Mouse (Mus musculus) intestine, embryonic 16.5 days (tissue): Measurements from ENCODE around the gene Zfp629. TPM values are rescaled to one million over a fixed set of nuclear protein-coding genes. Genes with fewer than 3 reads are reported as not detected.
"Not testable (repeated sequence)": the region's sequence is repeated elsewhere in the genome, so short reads cannot be mapped to it uniquely, and the experiment has no call there.

Experiments used
- ATAC-seq: fragments of 200-750 bp; cut with Nextera tagmentation; 2 replicates; pipeline ENCODE4 v1.8.0; 2017; ENCODE audit warnings: moderate TSS enrichment, moderate library complexity
- H3K27ac ChIP-seq: fragments of 300-500 bp; sonication (generic); 2 replicates; pipeline ENCODE4 v1.5.1; 2014; ENCODE audit warnings: mild to moderate bottlenecking, low read length
- H3K27me3 ChIP-seq: fragments of 300-500 bp; sonication (generic); replicated peaks from 2 replicates; pipeline ENCODE4 v1.6.1; 2014; ENCODE audit warnings: low read length, control low read depth, mixed read lengths; ENCODE audit not compliant: control insufficient read depth, insufficient read depth
- H3K36me3 ChIP-seq: fragments of 300-500 bp; sonication (generic); 2 replicates; pipeline ENCODE4 v1.6.1; 2014; ENCODE audit warnings: low read length, control low read depth; ENCODE audit not compliant: control insufficient read depth, insufficient read depth
- H3K4me1 ChIP-seq: fragments of 300-500 bp; sonication (generic); 2 replicates; pipeline ENCODE4 v1.6.1; 2014; ENCODE audit warnings: low read length, control low read depth, mixed read lengths; ENCODE audit not compliant: control insufficient read depth, insufficient read depth
- H3K4me2 ChIP-seq: fragments of 300-500 bp; sonication (generic); 2 replicates; pipeline ENCODE4 v1.6.1; 2014; ENCODE audit warnings: low read depth, low read length, control low read depth
- H3K4me3 ChIP-seq: fragments of 300-500 bp; sonication (generic); 2 replicates; pipeline ENCODE4 v1.5.1; 2014; ENCODE audit warnings: mild to moderate bottlenecking, low read length
- H3K9ac ChIP-seq: fragments of 300-500 bp; sonication (generic); 2 replicates; pipeline ENCODE4 v1.6.1; 2014; ENCODE audit warnings: low read depth, low read length
- H3K9me3 ChIP-seq: fragments of 300-500 bp; sonication (generic); 2 replicates; pipeline ENCODE4 v1.6.1; 2016; ENCODE audit warnings: low read length, control low read depth; ENCODE audit not compliant: control insufficient read depth
- WGBS: fragments of 180-500 bp; shearing (Covaris S2); extraction: QIAGEN DNeasy Blood & Tissue Kit; methylation state at CpG from one replicate; pipeline ENCODE4 v1.1.7; 2014; 5-methylcytosine and 5-hydroxymethylcytosine counted together
- polyA plus RNA-seq: library from polyadenylated mRNA; unstranded; fragments of >200 nt; fragmentation: Nextera tagmentation; extraction: Ambion mirVana; gene quantifications from 2 replicates; pipeline ENCODE4 v1.2.1, GENCODE M21; 2015

Zfp629 gene
- polyA plus RNA-seq, 1 experiment from 2014 or later: 7.9 TPM

DNA sequence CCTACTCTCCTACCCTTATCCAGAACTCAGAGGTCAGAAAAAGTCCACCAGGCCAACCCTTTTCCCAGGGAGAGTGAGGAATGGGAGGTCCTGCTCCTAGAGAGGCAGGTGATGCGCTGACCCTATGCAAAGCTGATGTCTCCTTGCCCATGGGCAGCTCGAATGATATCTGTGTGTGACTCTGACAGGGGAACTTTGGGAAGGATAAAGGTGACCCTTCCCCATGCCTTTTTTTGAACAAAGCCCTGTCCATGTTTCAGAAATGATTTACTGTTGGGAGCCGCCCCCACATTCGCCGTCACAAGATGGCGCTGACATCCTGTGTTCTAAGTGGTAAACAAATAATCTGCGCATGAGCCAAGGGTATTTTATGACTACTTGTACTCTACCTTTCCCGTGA is 2.8 kb upstream of the Zfp629 start:
- not testable (repeated sequence) for H3K27me3 ChIP-seq, H3K9me3 ChIP-seq, H3K36me3 ChIP-seq, H3K4me3 ChIP-seq, H3K27ac ChIP-seq, H3K4me1 ChIP-seq, H3K9ac ChIP-seq, ATAC-seq, H3K4me2 ChIP-seq
- 93% methylated on average over 7 of the region's 8 CpGs for WGBS

GRCm38 (mm10) chr7:127617962-127618361 is 2.4 kb upstream of the Zfp629 start:
- 51% methylated on average over 2 of the region's 2 CpGs for WGBS
- no peak for ATAC-seq
- Histone ChIP-seq H3K4me1 (peaks cover 6% of the 10 kb centered on the region), H3K27me3 (no peaks in the 10 kb centered on the region), H3K4me2 (no peak overlapping the region), H3K27ac (no peak overlapping the region), H3K9ac (no peak overlapping the region), H3K9me3 (no peaks in the 10 kb centered on the region), H3K4me3 (no peak overlapping the region), H3K36me3 (no peaks in the 10 kb centered on the region)

DNA sequence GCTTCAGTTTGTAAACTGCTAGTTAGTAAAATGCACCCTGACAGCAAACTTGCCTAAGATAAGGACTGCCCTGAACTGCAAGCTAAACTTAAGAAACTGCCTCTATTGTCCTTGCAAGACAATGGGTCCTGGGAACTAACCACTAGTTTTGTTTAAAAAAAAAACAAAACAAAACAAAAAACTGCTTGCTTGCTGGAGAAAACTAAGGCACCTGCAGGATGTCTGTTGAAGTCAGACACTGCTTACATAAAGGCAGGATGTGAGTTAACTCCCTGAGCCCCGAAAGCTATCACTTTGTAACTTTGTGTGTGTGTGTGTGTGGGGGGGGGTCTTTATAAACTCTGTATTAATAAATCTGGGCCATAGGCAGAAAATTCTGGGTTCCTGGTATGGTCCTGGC is 1.3 kb upstream of the Zfp629 start:
- no peak overlapping the region for H3K27ac ChIP-seq
- H3K36me3 ChIP-seq: peaks cover 7% of the 10 kb centered on the region
- H3K4me3 ChIP-seq: no peak overlapping the region
- H3K9me3 ChIP-seq: no peaks in the 10 kb centered on the region
- no peak overlapping the region for H3K9ac ChIP-seq
- peaks cover 6% of the 10 kb centered on the region for H3K4me1 ChIP-seq
- WGBS: 65% methylated on average over 1 of the region's 1 CpGs
- H3K27me3 ChIP-seq: no peaks in the 10 kb centered on the region
- H3K4me2 ChIP-seq: no peak overlapping the region
- ATAC-seq: no peak

DNA sequence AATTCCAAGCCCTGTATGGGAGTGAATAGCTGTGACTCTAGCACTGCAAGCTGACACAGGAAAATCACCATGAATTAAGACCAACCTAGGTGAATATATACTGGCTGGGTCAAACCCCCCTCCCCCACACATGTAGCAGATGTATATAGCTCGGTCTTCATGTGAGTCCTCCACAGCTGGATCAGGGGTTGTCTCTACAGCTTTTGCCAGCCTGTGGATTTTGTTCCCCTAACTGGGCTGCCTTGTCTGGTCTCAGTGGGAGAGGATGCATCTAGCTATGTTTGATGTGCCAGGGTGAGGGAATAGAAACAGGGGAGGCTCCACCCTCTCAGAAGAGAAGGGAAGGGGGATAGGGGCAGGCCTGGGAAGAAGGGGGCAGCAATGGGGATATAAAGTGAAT is 739 bp upstream of the Zfp629 start:
- Histone ChIP-seq H3K4me1 (peaks cover 6% of the 10 kb centered on the region), H3K27me3 (no peaks in the 10 kb centered on the region), H3K36me3 (peaks cover 13% of the 10 kb centered on the region), H3K4me3 (no peak overlapping the region), H3K4me2 (no peak overlapping the region), H3K27ac (no peak overlapping the region), H3K9me3 (no peaks in the 10 kb centered on the region), H3K9ac (no peak overlapping the region)
- 56% methylated on average over 1 of the region's 1 CpGs for WGBS
- no peak for ATAC-seq

DNA sequence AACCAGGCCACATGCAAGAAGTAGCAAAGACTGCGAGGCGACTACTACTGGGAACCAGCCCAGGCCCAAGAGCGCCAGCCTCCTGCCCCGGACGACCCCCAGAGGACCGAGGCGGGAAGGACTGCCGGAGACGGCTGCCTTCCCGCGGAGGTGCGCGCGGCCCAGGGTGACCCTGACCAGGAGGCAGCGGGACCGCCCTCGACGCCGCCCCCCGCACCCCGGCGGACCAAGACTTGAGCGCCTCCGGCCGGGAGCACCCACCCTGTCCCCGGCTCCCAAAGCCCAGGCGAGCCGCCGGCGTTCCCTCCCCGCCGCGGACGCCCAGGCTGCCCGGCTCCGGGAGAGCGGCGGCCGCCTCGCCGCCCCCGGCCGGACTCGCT is 1.1 kb downstream of the Zfp629 start:
- Histone ChIP-seq H3K27ac (peak overlapping the region; percentile 85), H3K27me3 (no peaks in the 10 kb centered on the region), H3K36me3 (peaks cover 29% of the 10 kb centered on the region), H3K9me3 (no peaks in the 10 kb centered on the region), H3K4me3 (peak overlapping the region; percentile 100), H3K4me1 (peaks cover 6% of the 10 kb centered on the region), H3K4me2 (peak overlapping the region; percentile 72), H3K9ac (peak overlapping the region; percentile 99)
- peak; percentile 78 for ATAC-seq
- under 1% methylated on average over 33 of the region's 44 CpGs for WGBS

- no peak; the same call in 1 of the 2 replicates for ATAC-seq
- peak overlapping the region; percentile 99 for H3K9ac ChIP-seq
- H3K4me1 ChIP-seq: peaks cover 6% of the 10 kb centered on the region
- H3K36me3 ChIP-seq: peaks cover 29% of the 10 kb centered on the region
- H3K27ac ChIP-seq: peak overlapping the region; percentile 85; the same call in 1 of the 2 replicates
- 23% methylated on average over 8 of the region's 8 CpGs for WGBS
- H3K27me3 ChIP-seq: no peaks in the 10 kb centered on the region
- H3K9me3 ChIP-seq: no peaks in the 10 kb centered on the region
- peak overlapping the region; percentile 72 for H3K4me2 ChIP-seq
- H3K4me3 ChIP-seq: peak overlapping the region; percentile 100
These were observed 1.5 kb downstream of the Zfp629 start for GRCm38 (mm10) chr7:127614091-127614490.

- WGBS: 86% methylated on average over 8 of the region's 8 CpGs
- no peak overlapping the region; the same call in 1 of the 2 replicates for H3K9ac ChIP-seq
These were observed 2.1 kb downstream of the Zfp629 start for GRCm38 (mm10) chr7:127613501-127613900.

GRCm38 (mm10) chr7:127611561-127611960 is 4.0 kb downstream of the Zfp629 start:
- no peak for ATAC-seq
- no peaks in the 10 kb centered on the region for H3K9me3 ChIP-seq
- no peak overlapping the region for H3K9ac ChIP-seq
- 95% methylated on average over 26 of the region's 26 CpGs for WGBS
- peaks cover 29% of the 10 kb centered on the region for H3K36me3 ChIP-seq
- no peak overlapping the region for H3K4me2 ChIP-seq
- peaks cover 6% of the 10 kb centered on the region for H3K4me1 ChIP-seq
- no peaks in the 10 kb centered on the region for H3K27me3 ChIP-seq
- no peak overlapping the region for H3K4me3 ChIP-seq
- no peak overlapping the region for H3K27ac ChIP-seq

More at GRCm38 (mm10) chr7:127613501-127613900, 2.1 kb downstream of the Zfp629 start:
- no peaks in the 10 kb centered on the region for H3K9me3 ChIP-seq
- no peak for ATAC-seq
- peaks cover 29% of the 10 kb centered on the region for H3K36me3 ChIP-seq
- peak overlapping the region; percentile 72; the same call in 1 of the 2 replicates for H3K4me2 ChIP-seq
- no peak overlapping the region for H3K27ac ChIP-seq
- peaks cover 6% of the 10 kb centered on the region for H3K4me1 ChIP-seq
- no peaks in the 10 kb centered on the region for H3K27me3 ChIP-seq
- peak overlapping the region; percentile 100; the same call in 1 of the 2 replicates for H3K4me3 ChIP-seq

- Histone ChIP-seq H3K4me3 (no peak overlapping the region), H3K9me3 (no peaks in the 10 kb centered on the region), H3K4me1 (peaks cover 6% of the 10 kb centered on the region), H3K4me2 (no peak overlapping the region), H3K36me3 (peaks cover 29% of the 10 kb centered on the region), H3K27me3 (no peaks in the 10 kb centered on the region), H3K9ac (no peak overlapping the region), H3K27ac (no peak overlapping the region)
- WGBS: 96% methylated on average over 29 of the region's 29 CpGs
- ATAC-seq: no peak
These were observed 4.6 kb downstream of the Zfp629 start for GRCm38 (mm10) chr7:127611011-127611410.

- H3K9me3 ChIP-seq: no peaks in the 10 kb centered on the region
- no peak overlapping the region for H3K27ac ChIP-seq
- no peak for ATAC-seq
- no peak overlapping the region for H3K4me3 ChIP-seq
- no peaks in the 10 kb centered on the region for H3K27me3 ChIP-seq
- WGBS: 80% methylated on average over 6 of the region's 6 CpGs
- no peaks in the 10 kb centered on the region for H3K4me1 ChIP-seq
- no peak overlapping the region for H3K4me2 ChIP-seq
- H3K36me3 ChIP-seq: peaks cover 29% of the 10 kb centered on the region
- H3K9ac ChIP-seq: no peak overlapping the region
These were observed 8.4 kb downstream of the Zfp629 start for GRCm38 (mm10) chr7:127607150-127607549.
